Mouse (Mus musculus): ENCODE data around the gene Stk10. TPM values are rescaled to one million over a fixed set of nuclear protein-coding genes. Genes with fewer than 3 reads are reported as not detected.

The Stk10 gene
- polyA plus RNA-seq, 1 experiment from 2014 or later, result 2.4 TPM

DNA sequence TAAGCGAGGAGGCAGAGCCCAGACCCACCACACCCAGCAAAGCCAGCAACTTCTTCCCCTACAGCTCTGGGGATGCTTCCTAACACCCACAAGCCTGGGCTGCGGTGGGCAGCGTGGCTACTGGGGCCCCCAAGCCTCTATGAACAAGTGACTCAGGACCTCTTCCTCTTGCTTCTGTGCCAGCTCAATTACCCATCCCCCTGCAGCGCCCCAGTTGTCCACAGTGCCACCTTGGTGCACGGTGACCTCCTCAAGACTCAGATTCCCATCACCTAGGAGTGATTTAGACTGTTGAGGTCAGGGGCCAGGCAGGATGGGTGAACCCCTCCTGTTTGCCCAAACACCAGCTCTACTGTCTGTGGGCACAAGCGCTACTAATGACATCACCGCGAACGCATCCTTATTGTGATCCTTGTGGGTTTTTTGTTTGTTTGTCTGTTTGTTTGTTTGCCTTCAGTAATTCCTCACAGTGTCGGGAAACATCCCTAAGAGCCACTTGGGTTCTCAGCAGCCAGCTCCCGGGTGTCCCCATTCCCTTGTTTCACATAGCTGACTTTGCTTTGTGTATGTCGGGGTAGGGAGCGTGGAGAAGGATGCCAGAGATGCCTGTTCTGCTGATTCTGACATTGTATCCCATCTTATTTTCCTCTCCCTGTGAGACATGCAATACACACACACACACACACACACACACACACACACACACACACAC, 89.5 kb downstream of the Stk10 start:
- no peak overlapping the region for H3K4me2 ChIP-seq (ENCODE audit: low read length)
- H3K36me3 ChIP-seq (ENCODE audit: control insufficient read depth, insufficient read depth, low read length), result peaks cover 6% of the 10 kb centered on the region; the same call in 1 of the 2 replicates
- no peak; the same call in 1 of the 2 replicates for ATAC-seq
- no peak overlapping the region for H3K9ac ChIP-seq (ENCODE audit: low read depth, low read length)
- H3K27me3 ChIP-seq (replicated peaks; ENCODE audit: control insufficient read depth, insufficient read depth, low read length), result no peaks in the 10 kb centered on the region; the same call in 1 of the 2 replicates
- H3K27ac ChIP-seq (ENCODE audit: low read depth, low read length), result peak overlapping the region; percentile 51; the same call in 1 of the 2 replicates
- no peak overlapping the region for H3K4me3 ChIP-seq (ENCODE audit: low read length)
- no peaks in the 10 kb centered on the region for H3K9me3 ChIP-seq (ENCODE audit: control insufficient read depth, low read length)
- peaks cover 5% of the 10 kb centered on the region; the same call in 1 of the 2 replicates for H3K4me1 ChIP-seq (ENCODE audit: control insufficient read depth, insufficient read depth, low read depth, low read length)
- WGBS, result 76% methylated on average over 13 of the region's 13 CpGs

DNA sequence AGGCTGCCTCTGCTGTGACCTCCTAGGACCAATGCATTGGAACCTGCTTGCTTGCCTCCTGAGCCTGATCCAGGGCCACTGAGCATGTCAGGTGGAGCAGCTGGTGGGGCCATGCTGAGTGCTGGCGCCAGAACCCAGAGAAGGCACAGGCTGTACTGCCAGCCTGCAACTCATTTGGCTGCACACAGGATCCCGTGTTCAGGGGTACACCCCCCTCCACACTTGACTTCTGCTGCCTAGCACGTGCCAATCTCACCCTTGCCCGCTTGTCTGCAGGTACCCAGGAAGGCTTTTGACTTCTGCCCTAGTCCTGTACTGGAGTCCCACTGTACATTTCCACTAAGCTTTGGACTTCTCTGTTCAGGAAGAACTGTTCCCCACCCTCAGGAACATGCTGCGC, 90.1 kb downstream of the Stk10 start:
- Histone ChIP-seq H3K4me3 (ENCODE audit: low read length) (no peak overlapping the region), H3K27me3 (replicated peaks; ENCODE audit: control insufficient read depth, insufficient read depth, low read length) (no peaks in the 10 kb centered on the region; the same call in 1 of the 2 replicates), H3K9me3 (ENCODE audit: control insufficient read depth, low read length) (no peaks in the 10 kb centered on the region), H3K27ac (ENCODE audit: low read depth, low read length) (no peak overlapping the region), H3K4me1 (ENCODE audit: control insufficient read depth, insufficient read depth, low read depth, low read length) (peaks cover 5% of the 10 kb centered on the region; the same call in 1 of the 2 replicates), H3K4me2 (ENCODE audit: low read length) (no peak overlapping the region), H3K36me3 (ENCODE audit: control insufficient read depth, insufficient read depth, low read length) (0 out of 2 replicates have a peak, but pooled peaks cover 1% of the 10 kb centered on the region), H3K9ac (ENCODE audit: low read depth, low read length) (no peak overlapping the region)
- WGBS, result 55% methylated on average over 5 of the region's 5 CpGs
- peak; percentile 81 for ATAC-seq

DNA sequence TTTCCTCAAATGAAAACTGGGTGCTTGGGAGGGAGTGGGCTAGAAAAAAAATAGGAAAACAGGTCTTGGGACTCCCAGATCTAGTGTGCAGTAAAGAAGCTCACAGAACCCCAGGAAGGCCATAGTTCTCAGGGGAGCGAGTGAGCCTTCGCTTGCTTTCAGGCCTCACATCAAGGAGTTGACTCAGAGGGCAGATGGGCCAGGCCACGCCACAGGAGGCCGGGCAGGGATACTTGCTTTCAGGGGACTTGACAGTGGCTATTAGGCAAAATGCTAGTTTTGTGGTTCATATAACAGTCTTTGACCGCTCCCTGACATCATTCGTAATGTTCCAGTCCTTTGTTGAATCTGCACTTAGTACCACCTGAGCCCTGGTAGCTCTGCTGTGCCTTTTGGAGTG, 90.8 kb downstream of the Stk10 start:
- H3K4me2 ChIP-seq (ENCODE audit: low read length), result no peak overlapping the region
- ATAC-seq, result no peak

DNA sequence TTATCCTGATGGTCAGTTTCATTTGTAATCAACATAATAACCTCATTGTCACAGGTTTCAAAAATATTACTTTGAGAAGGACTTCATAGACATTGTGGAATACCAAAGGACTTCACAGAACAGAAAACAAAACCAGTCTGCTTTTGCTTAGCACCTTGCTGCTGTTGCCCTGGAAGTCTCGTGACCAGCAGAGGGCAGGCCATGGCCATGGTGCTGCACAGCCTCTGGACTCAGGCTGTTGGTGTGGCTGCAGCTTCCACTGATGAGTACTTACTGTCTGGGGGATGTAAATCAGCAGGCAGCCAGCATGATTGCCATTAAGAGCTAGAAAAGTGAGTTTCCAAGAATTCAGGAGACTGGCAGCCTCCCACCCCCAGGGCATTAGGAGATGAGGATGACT, 92.6 kb downstream of the Stk10 start:
- no peaks in the 10 kb centered on the region for H3K36me3 ChIP-seq (ENCODE audit: control insufficient read depth, insufficient read depth, low read length)
- H3K4me3 ChIP-seq (ENCODE audit: low read length), result no peak overlapping the region
- no peak overlapping the region for H3K9ac ChIP-seq (ENCODE audit: low read depth, low read length)
- no peak for ATAC-seq
- no peaks in the 10 kb centered on the region for H3K9me3 ChIP-seq (ENCODE audit: control insufficient read depth, low read length)
- WGBS, result 85% methylated on average over 1 of the region's 1 CpGs
- no peaks in the 10 kb centered on the region; the same call in 1 of the 2 replicates for H3K27me3 ChIP-seq (replicated peaks; ENCODE audit: control insufficient read depth, insufficient read depth, low read length)
- H3K27ac ChIP-seq (ENCODE audit: low read depth, low read length), result no peak overlapping the region
- H3K4me2 ChIP-seq (ENCODE audit: low read length), result no peak overlapping the region
- peaks cover 3% of the 10 kb centered on the region; the same call in 1 of the 2 replicates for H3K4me1 ChIP-seq (ENCODE audit: control insufficient read depth, insufficient read depth, low read depth, low read length)

More for the DNA sequence above, 90.8 kb downstream of the Stk10 start:
- no peak overlapping the region for H3K27ac ChIP-seq (ENCODE audit: low read depth, low read length)
- no peaks in the 10 kb centered on the region; the same call in 1 of the 2 replicates for H3K27me3 ChIP-seq (replicated peaks; ENCODE audit: control insufficient read depth, insufficient read depth, low read length)
- H3K36me3 ChIP-seq (ENCODE audit: control insufficient read depth, insufficient read depth, low read length), result no peaks in the 10 kb centered on the region
- no peak overlapping the region for H3K9ac ChIP-seq (ENCODE audit: low read depth, low read length)
- H3K4me1 ChIP-seq (ENCODE audit: control insufficient read depth, insufficient read depth, low read depth, low read length), result peaks cover 5% of the 10 kb centered on the region; the same call in 1 of the 2 replicates
- WGBS, result 65% methylated on average over 6 of the region's 6 CpGs
- no peak overlapping the region for H3K4me3 ChIP-seq (ENCODE audit: low read length)
- H3K9me3 ChIP-seq (ENCODE audit: control insufficient read depth, low read length), result no peaks in the 10 kb centered on the region

DNA sequence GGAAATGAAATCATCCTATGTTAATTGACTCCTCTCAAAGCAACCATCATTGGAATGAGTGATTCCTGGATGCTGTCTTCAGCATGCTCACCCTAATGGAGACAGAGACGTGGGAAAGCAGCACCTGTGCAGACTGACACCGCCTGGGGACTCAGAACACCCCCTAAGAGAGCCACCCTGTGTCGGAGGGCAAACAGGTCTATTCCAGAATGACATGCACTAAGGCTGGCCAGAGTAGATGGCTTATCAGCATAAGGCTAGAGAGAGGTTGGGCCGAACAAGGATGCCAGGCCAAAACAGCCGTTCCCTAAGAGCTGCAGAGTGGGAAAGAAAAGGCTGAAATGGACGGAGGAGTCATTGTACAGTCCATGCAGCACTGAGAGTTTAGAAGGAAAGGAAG, 93.0 kb downstream of the Stk10 start:
- H3K4me3 ChIP-seq (ENCODE audit: low read length), result no peak overlapping the region
- no peaks in the 10 kb centered on the region for H3K27me3 ChIP-seq (replicated peaks; ENCODE audit: control insufficient read depth, insufficient read depth, low read length)
- WGBS, result 87% methylated on average over 6 of the region's 6 CpGs
- H3K36me3 ChIP-seq (ENCODE audit: control insufficient read depth, insufficient read depth, low read length), result no peaks in the 10 kb centered on the region
- H3K4me2 ChIP-seq (ENCODE audit: low read length), result no peak overlapping the region
- H3K4me1 ChIP-seq (ENCODE audit: control insufficient read depth, insufficient read depth, low read depth, low read length), result peaks cover 3% of the 10 kb centered on the region; the same call in 1 of the 2 replicates
- H3K9ac ChIP-seq (ENCODE audit: low read depth, low read length), result no peak overlapping the region
- H3K27ac ChIP-seq (ENCODE audit: low read depth, low read length), result no peak overlapping the region
- H3K9me3 ChIP-seq (ENCODE audit: control insufficient read depth, low read length), result no peaks in the 10 kb centered on the region
- ATAC-seq, result no peak

DNA sequence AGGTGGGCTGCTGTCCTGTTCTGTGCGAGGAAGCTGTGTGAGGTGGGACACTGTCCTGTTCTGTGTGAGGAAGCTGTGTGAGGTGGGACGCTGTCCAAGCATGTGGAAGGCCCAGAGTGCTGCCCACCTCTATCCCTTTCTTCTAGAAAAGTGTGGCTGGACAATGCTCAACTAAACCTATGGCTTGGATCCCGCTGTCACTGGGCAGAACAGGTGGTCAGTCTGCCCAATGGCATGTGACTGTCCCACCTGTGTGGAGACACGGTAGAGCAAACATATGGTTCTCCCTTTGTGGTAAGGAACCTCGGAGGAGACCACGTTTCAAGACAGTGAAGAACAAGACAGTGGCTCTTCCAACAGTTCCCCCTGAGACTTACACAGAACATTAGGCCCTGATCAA, 94.8 kb downstream of the Stk10 start:
- peaks cover 3% of the 10 kb centered on the region; the same call in 1 of the 2 replicates for H3K4me1 ChIP-seq (ENCODE audit: control insufficient read depth, insufficient read depth, low read depth, low read length)
- H3K27me3 ChIP-seq (replicated peaks; ENCODE audit: control insufficient read depth, insufficient read depth, low read length), result no peaks in the 10 kb centered on the region
- no peak overlapping the region for H3K4me3 ChIP-seq (ENCODE audit: low read length)
- ATAC-seq, result no peak
- 84% methylated on average over 6 of the region's 6 CpGs for WGBS
- no peaks in the 10 kb centered on the region for H3K9me3 ChIP-seq (ENCODE audit: control insufficient read depth, low read length)
- no peak overlapping the region for H3K9ac ChIP-seq (ENCODE audit: low read depth, low read length)
- no peaks in the 10 kb centered on the region for H3K36me3 ChIP-seq (ENCODE audit: control insufficient read depth, insufficient read depth, low read length)
- no peak overlapping the region for H3K27ac ChIP-seq (ENCODE audit: low read depth, low read length)
- no peak overlapping the region for H3K4me2 ChIP-seq (ENCODE audit: low read length)

DNA sequence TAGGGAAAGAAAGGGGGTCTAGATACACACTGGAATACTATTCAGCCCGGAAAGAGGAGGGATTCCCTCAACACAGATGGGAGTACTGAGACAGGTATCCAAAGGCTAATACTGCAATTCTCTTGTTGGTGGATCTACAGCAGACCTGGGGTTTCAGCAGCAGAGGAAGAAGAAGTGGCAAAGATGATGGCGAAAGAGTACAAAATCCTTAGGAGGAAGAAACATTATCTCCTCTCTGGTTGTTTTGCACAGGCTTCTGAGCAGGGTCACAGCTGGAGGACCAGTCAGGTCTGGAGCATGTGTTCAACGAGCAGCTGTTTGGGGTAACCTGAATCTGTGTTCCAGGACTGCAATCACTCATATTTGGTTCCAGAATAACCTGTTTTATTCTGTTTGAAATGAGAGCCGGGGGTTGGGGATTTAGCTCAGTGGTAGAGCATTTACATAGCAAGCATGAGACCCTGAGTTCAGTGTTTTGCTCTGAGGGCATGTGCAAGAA, 96.7 kb downstream of the Stk10 start:
- Histone ChIP-seq H3K27ac (ENCODE audit: low read depth, low read length) (no peak overlapping the region), H3K4me2 (ENCODE audit: low read length) (no peak overlapping the region), H3K4me1 (ENCODE audit: control insufficient read depth, insufficient read depth, low read depth, low read length) (no peaks in the 10 kb centered on the region), H3K4me3 (ENCODE audit: low read length) (no peak overlapping the region), H3K9me3 (ENCODE audit: control insufficient read depth, low read length) (no peaks in the 10 kb centered on the region), H3K36me3 (ENCODE audit: control insufficient read depth, insufficient read depth, low read length) (no peaks in the 10 kb centered on the region), H3K9ac (ENCODE audit: low read depth, low read length) (no peak overlapping the region), H3K27me3 (replicated peaks; ENCODE audit: control insufficient read depth, insufficient read depth, low read length) (no peaks in the 10 kb centered on the region)
- ATAC-seq, result no peak
- WGBS, result 85% methylated on average over 4 of the region's 4 CpGs

DNA sequence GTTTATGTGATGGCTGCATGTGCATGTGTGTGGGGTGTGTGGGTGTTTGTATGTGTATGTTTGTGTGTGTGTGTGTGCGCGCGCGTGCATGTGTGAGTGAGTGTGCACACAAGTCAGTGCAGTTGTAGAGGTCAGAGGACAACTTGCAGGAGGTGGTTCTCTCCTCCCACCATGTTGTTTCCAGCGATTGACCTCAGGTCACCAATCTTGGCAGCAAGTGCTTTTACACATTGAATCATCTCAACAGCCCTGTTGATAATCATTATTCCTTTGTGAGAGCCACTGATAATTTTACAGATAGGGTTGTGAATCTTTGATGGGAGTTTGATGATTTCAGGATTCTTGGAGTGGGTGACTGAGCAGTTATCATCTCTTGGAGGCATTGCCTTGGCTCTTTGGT, 99.6 kb downstream of the Stk10 start:
- H3K9ac ChIP-seq (ENCODE audit: low read depth, low read length), result no peak overlapping the region
- no peak overlapping the region for H3K27ac ChIP-seq (ENCODE audit: low read depth, low read length)
- no peak overlapping the region for H3K4me2 ChIP-seq (ENCODE audit: low read length)
- 93% methylated on average over 5 of the region's 5 CpGs for WGBS
- no peaks in the 10 kb centered on the region for H3K4me1 ChIP-seq (ENCODE audit: control insufficient read depth, insufficient read depth, low read depth, low read length)
- no peaks in the 10 kb centered on the region for H3K27me3 ChIP-seq (replicated peaks; ENCODE audit: control insufficient read depth, insufficient read depth, low read length)
- no peak for ATAC-seq
- H3K36me3 ChIP-seq (ENCODE audit: control insufficient read depth, insufficient read depth, low read length), result no peaks in the 10 kb centered on the region
- no peaks in the 10 kb centered on the region for H3K9me3 ChIP-seq (ENCODE audit: control insufficient read depth, low read length)
- no peak overlapping the region for H3K4me3 ChIP-seq (ENCODE audit: low read length)

DNA sequence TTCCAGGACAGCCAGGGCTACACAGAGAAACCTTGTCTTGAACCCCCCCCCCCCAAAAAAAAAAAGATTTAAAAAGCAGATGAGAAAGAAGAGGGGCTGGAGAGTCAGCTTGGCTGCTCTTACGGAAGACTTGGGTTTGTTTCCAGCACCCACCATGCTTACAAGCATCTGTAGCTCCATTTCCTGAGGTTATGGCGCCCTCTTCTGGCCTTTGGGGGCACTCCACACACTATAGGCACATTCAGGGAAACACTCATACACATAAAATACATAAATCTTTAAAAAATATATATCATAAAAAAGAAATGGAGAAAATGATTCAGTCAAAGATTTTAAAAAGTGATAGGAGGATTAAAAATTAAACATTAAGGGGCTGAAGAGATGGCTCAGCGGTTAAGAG, 100.4 kb downstream of the Stk10 start:
- 69% methylated on average over 3 of the region's 3 CpGs for WGBS
- Histone ChIP-seq H3K27ac (ENCODE audit: low read depth, low read length) (no peak overlapping the region), H3K4me3 (ENCODE audit: low read length) (no peak overlapping the region), H3K9me3 (ENCODE audit: control insufficient read depth, low read length) (no peaks in the 10 kb centered on the region), H3K27me3 (replicated peaks; ENCODE audit: control insufficient read depth, insufficient read depth, low read length) (no peaks in the 10 kb centered on the region), H3K4me2 (ENCODE audit: low read length) (no peak overlapping the region), H3K4me1 (ENCODE audit: control insufficient read depth, insufficient read depth, low read depth, low read length) (no peaks in the 10 kb centered on the region), H3K36me3 (ENCODE audit: control insufficient read depth, insufficient read depth, low read length) (no peaks in the 10 kb centered on the region), H3K9ac (ENCODE audit: low read depth, low read length) (no peak overlapping the region)
- no peak for ATAC-seq
